Mouse (Mus musculus) lung, postnatal 4 days (tissue): ENCODE data around the gene Cd3e.
"Not testable (repeated sequence)": the region's sequence is repeated elsewhere in the genome, so short reads cannot be mapped to it uniquely, and the experiment has no call there.

Source experiments
- DNase-seq, 2 experiments: peaks; one replicate each; pipeline ENCODE4 v3.0.0; 2021

Cd3e gene

GRCm38 (mm10) chr9:44969450-44969849 lies 40.0 kb downstream of the Cd3e start:
- no peak for DNase-seq

GRCm38 (mm10) chr9:44967763-44968162 lies 41.7 kb downstream of the Cd3e start:
- DNase-seq, result not testable (repeated sequence)

GRCm38 (mm10) chr9:44966815-44967242 lies 42.6 kb downstream of the Cd3e start:
- peak; percentile 63 to 82 for DNase-seq

GRCm38 (mm10) chr9:44965833-44966466 lies 43.5 kb downstream of the Cd3e start:
- DNase-seq, result no peak

GRCm38 (mm10) chr9:44965126-44965832 lies 44.1 kb downstream of the Cd3e start, which contains the start of gene Ube4a:
Ube4a (minus strand) TSS chr9:44965600.
- peak; percentile 98 to 100 for DNase-seq

GRCm38 (mm10) chr9:44954432-44954831 lies 55.0 kb downstream of the Cd3e start:
- no peak for DNase-seq
